Mouse (Mus musculus) heart, adult 2 months (tissue): ENCODE data around the gene Zbtb8a.

ENCODE experiments used
- CTCF ChIP-seq: fragments of 200-600 bp; IDR thresholded peaks from 2 replicates; pipeline ENCODE4 v1.8.1; 2022; ENCODE audit warnings: antibody characterized with exemption, mild to moderate bottlenecking, moderate library complexity
- EP300 ChIP-seq: fragments of 200-500 bp; IDR thresholded peaks from 2 replicates; pipeline ENCODE4 v1.6.1; 2011; ENCODE audit warnings: low read depth, low read length, control low read depth; ENCODE audit not compliant: insufficient read depth
- POLR2A ChIP-seq: fragments of 200-500 bp; IDR thresholded peaks from 2 replicates; pipeline ENCODE4 v1.6.1; 2011; ENCODE audit warnings: mild to moderate bottlenecking, low read depth, low read length, control low read depth; ENCODE audit not compliant: insufficient read depth

GRCm38 (mm10) chr4:129354236-129354635 is 23.7 kb downstream of the Zbtb8a start:
- TF ChIP-seq CTCF, result no peak
- no peak for TF ChIP-seq POLR2A
- TF ChIP-seq EP300, result no peak
